Mouse (Mus musculus) left cerebral cortex, adult 8-10 months (tissue): ENCODE measurements around the gene Arhgef28. TPM values are rescaled to one million over a fixed set of nuclear protein-coding genes. Genes with fewer than 3 reads are reported as not detected.

Experiments
- DNase-seq, 2 experiments: peaks; one replicate each; pipeline ENCODE4 v3.0.0; 2022; ENCODE audit warnings: low spot score in 2 of 2
- total RNA-seq, 4 experiments: library from RNA; stranded (reverse); gene quantifications; 2 replicates each; pipeline ENCODE4 v1.2.4; 2022

Gene Arhgef28
- total RNA-seq, 4 experiments from 2014 or later = 29.5 to 41.9 (median 34.7) TPM

DNA sequence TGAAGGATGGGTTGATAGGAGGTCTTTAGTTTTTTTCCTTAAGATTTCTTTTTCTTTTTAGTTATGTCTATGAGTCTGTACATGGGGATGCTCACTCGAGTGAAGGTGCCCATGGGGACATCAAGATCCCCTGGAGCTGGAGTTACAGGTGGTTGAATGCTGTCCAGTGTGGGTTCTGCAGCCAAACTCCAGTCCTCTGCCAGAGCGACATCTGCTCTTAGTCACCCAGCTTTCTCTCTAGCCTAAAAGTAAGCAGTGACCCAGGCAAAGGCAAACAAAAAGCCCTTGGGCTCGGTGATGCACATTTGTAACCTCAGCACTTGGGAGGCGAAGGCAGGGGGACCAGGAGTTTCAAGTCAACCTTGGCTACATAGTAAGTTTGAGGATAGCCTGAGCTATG, 232.3 kb downstream of the Arhgef28 start:
- no peak for DNase-seq

DNA sequence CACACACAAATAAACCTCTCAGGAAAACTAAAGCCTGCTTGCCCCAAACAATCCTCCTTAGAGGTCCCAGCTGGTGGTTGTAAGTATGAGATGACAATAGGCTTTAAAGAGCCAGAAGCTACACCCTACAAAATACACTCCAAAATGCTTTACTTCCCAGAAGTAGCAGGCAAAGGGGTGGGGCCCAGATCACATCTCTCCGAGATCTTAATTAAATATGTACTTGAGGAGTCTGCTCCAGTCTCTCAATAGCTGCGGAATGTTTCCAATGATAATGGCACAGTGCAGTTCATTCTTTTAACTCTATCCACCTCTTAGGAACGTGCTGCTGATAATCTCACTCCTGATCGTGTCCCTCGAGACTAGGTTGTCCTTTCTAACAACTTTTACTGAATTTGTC, 240.2 kb downstream of the Arhgef28 start:
- DNase-seq = no peak

DNA sequence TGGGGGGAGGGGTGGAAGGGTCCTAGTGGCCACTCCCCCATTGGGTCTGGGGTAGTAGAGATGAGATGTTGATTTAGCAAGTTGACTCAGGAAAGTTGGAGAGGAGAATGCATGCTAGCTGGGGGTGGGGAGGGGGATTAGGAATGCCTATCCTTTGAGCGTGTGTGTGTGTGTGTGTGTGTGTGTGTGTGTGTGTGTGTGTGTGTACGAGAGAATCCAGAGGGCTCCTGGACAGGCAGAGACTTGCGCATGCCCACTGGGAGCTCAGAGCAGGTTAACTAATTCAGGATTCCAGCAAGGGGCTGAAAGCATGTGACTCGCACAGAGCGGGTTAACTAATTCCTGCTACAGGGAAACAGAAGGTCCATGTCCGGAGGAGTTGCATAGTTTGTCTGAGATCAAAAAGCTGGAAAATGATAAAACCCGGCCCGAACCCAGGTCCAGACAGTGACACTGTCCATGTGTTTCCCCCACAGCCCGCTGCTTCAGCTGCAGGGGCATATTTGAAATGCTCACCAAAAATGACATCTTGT, 241.3 kb downstream of the Arhgef28 start:
- DNase-seq = no peak

DNA sequence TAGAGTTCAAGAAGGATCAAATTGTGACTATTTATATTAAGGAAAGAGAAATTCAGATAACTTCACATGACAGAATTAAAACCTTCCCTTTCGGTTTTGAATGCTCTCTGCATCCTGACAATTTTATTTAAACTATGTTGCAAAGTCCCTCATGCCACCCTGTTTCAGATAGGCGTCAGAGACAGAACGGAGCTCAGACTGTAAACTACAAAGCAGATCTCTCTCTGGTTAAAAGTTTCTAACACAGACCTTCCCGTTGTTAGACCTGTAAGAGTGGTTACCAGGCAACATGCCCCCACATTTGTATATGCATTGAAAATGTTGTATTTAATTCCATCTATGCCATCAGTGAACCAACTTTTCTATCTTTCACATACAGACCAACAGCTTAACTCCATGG, 246.1 kb downstream of the Arhgef28 start:
- DNase-seq = no peak

DNA sequence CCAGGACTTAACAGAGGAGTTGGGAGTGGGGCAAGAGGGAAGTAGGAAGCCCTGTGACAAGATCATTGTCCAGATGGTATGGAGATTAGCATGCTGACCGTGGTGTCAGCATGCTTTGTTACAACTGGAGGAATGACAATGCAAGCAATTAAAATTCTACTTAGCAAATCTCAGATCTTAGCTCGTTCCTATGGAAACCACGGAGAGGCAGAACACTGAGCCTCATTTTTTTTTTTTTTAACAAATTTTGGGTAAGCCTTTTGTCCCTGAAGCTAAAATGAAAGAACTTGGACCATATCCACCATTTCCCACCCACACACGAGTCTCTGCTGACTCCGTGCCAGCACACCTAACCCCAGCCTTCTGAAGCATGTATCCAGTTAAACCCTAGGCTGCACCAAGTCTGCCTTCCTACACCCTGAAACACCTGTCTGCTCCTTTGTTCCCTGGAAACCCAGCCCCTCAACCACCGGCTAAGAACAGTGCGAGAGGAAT, 246.8 kb downstream of the Arhgef28 start:
- DNase-seq = no peak

DNA sequence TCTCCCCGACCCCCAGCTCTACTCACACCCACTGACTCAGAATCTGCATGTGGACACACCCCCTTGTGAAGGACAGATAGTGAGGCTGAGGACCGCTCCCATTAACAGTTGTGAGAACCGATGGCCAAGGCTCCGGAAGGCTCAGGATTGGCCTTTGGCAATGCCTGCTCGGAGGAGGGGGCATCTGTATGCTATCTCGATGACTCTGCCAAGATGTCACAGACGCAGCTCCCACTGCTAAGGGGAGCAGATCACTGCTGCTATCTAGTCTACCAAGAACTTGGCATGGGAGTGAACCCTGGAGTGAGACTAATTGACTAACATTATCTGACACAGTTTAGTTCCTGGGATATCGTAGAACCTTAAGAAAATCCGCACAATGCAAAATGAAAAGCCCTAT, 250.5 kb downstream of the Arhgef28 start:
- DNase-seq = no peak

DNA sequence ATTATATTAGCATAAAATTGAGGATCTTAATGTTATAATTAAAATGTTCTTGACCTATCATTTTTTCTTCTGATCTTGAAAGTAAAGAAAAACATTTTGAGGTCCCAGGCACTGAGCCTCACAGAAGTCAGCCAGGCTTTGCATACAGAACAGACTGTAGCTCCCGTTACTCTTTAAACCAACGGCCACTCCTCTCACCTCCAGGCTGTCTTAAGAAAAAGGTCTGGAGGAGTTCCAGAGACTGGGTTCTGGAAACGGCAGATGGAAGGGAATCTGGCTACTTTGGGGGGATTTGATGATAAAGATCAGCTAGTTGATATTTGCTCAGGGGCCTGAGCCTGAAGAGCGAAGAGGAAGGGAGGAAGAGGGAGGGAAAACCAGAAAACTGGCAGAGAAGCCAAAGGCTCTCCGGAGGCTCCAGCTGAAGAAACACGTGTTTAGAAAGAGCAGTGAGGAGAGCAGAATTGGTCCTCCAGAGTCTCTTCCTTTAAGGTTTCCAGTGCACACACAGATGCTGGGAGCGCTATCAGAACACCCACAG, 251.2 kb downstream of the Arhgef28 start:
- no peak for DNase-seq

DNA sequence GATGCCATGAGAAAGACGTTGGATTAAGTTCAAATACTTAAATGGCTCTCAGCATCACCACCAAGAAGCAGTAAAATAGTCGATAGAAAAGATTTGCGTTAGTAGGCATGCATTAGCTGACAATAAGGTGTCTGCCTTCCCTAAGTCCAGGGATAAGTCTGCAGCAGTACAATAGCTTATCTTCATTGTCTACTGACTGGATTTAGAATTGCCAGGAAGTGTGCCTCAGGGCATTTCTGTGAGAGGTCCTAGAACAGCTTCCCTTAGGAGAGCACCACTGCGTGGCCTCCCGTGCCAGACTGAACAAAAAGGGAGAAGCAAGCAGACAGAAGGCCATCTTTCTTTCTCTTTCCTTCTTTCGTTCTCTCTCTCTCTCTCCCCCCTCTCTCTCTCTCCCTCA, 252.2 kb downstream of the Arhgef28 start:
- DNase-seq = no peak

DNA sequence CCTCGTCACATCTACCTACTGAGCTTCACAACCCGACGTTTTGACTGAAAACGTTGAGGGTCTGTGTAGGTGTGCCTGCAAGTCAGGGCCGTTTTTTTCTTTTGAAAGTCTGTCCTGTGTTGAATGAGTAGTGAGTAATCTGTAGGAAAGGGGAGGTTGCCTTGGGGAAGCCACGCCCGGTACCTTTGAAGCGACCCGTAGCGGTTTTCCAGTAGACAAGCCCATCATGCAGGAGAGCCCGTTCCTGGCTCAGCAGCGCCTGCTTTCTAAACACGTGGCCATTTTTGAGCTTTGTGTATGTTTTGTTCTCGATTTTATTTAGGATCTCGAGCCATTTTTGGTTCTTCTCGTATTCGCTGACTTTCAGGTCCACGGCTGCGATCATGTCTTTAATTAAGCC, 252.7 kb downstream of the Arhgef28 start:
- no peak for DNase-seq

DNA sequence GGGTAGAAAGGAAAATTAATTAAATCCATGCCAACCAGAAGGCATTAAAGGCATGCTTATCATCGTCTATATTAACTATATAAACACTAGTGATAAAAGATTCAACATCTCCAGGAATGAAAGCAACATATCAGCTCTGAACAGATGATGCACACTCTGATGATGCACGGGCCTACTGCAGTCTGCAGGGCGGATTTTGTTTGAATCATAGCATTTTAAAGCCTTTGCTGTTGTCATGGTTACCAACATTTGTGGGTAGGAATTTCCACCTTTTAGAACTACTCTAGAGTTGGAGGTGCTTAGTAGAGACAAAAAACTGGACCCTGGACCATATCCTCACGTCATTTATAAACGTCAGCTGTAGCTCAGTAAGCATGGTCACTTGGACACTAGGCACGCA, 257.4 kb downstream of the Arhgef28 start:
- DNase-seq = no peak

DNA sequence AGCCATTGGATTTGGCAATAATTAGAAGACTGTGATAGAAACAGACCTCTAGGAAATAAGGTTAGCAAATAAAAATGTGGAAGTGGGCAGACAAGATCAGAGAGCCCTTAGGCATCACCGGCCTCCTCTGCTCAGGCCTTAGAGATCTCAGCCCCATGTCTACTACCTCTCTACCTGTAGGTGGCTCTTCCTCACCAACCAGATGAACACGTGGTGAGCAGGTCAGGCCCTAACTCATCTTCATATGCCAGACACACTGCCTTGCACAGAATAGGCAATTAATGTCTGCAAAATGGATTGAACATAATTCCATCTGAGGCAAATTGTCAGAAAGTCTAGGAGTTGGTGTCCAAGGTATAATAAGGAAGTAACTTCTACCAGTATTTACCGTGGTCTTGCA, 258.6 kb downstream of the Arhgef28 start:
- no peak for DNase-seq

DNA sequence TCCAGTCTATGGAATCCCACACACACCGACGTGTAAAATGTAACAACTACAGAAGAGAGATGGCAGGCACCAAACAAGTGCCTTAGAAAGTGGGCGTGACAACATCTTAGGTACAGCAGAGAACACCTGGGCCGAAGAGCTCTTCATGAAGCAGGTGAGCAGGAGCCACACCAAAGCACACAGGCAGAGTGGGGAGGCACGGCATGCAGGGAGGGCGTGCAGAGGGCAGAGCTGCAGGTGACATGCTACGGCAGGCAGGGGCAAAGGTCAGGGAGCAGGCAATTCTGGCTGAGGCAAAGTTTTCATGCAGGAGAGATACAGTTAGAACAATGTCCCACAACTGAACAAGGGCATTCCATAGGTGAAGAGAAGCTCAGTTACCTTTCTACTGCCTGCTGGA, 259.8 kb downstream of the Arhgef28 start:
- no peak for DNase-seq

DNA sequence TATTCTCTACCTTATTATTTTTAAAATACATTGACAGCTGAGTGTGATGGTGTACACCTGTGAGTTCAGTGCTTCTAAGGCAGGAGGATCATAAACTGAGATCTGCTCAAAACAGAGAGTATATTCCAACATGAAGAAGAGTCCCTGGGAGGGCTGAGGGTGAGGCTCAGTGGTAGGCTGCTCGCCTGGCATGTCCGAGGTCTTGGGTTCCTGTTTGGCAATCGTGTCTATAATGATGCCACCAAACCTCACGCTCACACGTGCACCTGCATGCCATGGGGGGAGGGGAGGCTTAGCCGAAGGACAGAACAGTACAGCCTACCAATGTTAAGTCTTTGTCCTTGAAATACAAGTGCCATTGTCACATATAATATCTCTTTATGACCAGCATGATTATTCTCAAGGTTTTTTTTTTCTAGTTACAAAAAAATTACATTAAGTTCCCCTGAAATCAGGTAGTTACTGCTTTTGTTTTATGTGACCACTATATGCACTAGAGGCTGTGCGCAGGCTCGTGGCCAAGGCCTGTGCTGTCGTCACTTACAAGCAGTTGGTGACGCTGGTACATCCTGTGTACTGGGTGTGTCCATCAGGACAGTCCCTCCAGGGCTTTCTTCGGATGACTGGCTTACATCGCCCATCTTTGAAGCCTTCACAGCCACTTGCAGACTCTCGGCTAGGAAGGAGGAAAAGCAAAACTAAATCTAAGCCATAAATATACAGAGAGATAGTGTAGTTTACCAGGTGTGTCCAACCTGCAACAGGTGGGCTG, 264.1 kb downstream of the Arhgef28 start:
- DNase-seq = no peak

DNA sequence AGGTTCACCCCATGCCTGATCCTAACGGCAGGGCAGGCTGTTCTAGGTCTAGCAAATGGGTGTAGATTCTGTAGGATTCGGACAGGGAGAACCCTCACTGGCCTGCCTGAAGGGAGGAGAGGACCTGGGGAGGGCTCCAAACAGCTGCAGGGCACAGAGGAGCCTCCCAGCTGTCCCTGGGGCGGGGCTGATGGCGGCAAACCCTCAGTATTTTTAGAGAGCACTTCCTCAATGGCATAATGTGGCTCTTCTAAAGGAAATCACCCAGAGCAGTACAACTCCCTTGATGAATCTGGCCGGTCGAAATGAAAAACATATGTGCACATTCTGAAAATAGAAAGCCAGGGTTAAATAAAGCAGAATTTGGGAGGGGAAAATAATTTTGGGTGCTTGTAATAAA, 265.1 kb downstream of the Arhgef28 start:
- DNase-seq = no peak

DNA sequence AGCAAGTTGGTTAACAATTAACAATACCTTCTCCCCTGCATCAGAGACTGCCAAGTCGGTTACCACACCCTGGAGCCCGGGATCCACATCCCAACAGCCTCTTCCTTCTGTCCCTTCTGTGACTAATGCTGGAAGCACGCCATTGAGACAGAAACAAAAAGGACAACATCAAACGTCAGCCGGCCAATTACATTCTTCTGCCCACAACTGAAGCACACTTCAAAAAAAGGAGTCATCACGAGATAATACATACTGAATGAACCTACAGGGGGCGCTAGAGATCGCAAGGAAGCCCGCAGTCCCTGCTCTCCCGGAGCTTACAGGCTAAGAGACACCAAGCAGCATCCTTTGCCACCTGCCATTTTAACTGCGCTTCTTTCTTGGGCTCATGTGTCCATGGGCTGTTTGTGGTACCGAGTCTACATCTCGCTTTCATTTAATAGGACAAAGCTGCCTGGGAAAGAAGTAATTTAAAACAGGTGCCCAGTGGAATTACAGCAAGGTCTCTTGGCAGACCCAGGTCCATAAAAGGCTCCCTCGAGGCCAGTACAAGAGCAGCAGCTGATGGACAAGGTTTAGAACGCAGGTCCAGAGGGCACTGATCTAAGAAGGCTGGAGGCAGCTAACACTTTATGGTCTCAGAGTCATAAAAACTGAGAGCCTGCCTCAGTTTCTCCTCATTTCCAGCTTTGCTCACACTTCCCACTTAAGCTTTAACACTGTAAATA, 266.6 kb downstream of the Arhgef28 start:
- no peak for DNase-seq

DNA sequence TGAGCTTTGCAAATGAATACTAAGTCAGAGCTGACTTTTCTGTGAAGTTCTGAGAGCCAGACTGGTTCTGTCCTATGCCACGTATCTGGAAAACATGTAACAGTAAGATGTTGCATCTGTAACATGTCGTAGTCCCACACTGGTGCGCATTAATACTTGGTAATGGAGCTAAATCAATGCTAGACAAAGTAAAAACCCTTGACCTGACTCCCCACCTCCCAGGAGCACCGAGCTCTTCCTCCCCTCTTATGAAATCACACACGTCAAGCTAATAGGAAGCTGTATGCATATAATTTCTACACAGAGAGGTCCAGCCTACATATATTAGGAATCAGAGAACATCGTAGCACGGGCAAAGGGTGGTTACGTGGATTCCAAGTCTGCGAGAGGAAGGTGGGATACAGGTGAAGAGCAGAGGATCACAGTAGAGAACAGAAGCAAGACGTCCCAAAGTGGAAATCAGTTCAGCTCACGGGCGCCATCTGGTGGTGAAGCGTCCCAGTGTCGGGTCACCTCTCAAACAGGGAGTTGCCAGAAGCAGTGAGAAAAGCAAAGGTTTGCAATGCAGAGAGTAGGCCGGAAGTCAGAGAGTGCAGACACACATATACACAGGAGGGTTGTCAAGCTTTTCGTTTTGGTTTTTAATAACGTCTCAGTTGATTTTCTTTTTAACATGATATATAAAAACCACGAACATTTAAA, 267.5 kb downstream of the Arhgef28 start:
- peak; percentile 70 to 97 for DNase-seq

DNA sequence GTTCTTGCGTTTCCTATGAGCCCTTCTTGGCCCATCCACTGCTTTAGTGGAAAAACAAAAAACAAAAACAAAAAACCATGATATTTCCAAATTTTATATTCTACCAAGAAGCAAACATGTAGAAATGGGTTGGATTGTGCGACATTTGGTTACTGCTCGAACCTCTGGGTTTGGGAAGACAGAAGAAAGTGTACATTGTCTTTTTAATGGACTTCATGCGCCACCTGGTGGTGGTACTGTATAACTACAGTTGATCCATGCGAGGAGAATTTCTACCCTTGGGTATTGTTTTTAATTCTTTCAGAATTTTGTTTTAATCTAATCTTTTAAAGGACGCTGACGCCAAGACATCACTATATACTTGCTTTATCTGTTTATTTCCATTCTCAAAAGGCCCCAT, 268.3 kb downstream of the Arhgef28 start:
- no peak for DNase-seq

DNA sequence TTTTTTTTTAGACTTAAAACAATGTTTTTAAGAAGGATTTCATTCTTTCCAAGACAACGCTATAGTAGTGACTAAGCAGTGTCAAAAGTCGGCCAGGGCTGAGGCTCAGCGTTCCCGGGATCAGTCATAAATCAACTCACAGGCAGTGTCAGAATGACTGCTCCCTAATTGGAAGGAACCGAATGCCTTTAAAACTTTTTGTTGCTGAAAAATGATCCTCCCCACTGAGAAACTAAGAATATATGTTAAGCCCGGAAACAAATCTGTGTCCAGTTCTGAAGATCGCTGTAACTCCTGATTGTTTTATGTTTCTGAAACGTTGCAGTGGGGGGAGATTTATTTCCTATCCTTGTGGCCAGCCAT, 278.1 kb downstream of the Arhgef28 start:
- no peak for DNase-seq

DNA sequence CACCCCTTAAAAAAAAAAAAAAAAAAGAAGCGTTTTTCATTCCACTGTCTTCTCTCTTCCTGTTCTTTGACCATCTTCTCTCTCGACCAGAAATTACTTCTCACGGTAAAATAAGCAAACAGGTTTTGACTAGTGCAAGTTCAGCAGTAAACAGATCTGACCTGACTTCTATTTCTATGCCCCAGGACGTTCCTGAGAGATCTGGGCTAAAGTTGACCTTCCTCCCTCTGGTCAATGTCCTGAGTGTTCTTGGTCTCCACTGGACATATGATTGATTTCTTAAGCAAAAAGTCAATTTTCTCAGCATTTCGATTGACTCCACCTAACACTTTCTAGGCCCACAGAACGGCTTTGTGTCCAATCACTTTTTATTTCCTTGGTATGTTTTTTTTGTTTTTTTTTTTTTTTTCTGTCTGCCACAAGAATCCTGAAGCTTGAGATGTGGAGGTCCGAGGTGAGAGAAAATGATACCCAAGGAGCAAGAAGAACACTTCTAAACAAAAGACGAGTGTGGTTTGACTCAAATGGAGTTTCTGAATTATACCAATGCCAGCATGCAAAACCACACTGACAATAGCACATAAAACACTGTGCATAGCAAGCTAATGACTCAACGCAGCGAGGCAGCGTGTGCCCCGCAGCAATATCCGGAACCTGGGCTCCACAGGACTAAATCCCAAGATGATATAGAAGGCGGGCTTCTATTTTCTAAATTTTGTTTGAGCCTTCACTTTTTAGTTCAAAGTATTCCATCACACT, 278.7 kb downstream of the Arhgef28 start:
- no peak for DNase-seq

DNA sequence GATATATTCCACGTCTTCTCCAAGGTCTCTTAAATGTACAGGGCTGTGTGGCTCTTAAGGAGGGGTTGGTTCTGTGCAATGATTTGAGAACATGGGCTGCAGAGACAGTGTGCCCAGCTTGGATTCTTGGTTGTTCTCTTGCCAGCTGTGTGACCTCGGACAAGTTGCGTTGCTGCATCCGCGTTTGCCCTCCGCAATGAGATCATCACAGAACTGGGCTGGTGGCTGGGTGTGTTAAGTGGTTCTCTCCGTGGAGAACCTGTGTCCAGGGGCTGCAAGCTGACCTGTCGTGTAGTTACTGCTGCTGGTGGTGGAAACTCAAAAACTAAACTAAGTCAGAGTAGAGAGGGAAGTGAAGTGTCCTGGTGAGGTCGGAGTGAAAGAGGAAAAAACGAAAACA, 279.9 kb downstream of the Arhgef28 start:
- no peak for DNase-seq

DNA sequence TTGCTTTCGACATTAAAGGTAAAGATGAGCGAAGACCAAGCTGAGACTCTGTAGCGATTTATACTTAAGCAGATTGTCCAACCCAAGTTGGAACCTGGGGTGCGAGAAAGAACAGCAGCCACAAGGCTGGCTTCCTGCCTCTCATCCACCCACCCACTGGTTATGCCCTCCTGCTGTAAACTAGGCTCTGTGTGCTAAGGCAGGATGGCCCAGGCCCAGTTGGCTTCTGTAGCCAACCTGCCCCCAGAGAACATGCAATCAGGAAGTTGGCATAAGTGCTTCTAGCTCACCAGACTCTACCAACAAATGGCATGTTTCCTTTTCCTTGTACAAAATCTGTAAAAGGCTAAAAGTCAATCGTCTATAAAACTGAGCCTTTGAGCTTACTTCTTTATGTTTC, 283.2 kb downstream of the Arhgef28 start:
- peak in 1 of 2 experiments; percentile 45 for DNase-seq
